Mouse (Mus musculus) heart, embryonic 15.5 days (tissue): Measurements from ENCODE around the gene Coq2. TPM values are rescaled to one million over a fixed set of nuclear protein-coding genes. Genes with fewer than 3 reads are reported as not detected.

Experiments used
- ATAC-seq: fragments of 200-750 bp; cut with Nextera tagmentation; replicated peaks from 2 replicates; pipeline ENCODE4 v1.8.0; 2017; ENCODE audit warnings: low read depth, moderate TSS enrichment; ENCODE audit not compliant: insufficient number of reproducible peaks, insufficient read depth, low FRiP score
- H3K27ac ChIP-seq: fragments of 300-500 bp; sonication (generic); 2 replicates; pipeline ENCODE4 v1.5.1; 2015; ENCODE audit warnings: mild to moderate bottlenecking, inconsistent platforms
- H3K27me3 ChIP-seq: fragments of 300-500 bp; sonication (generic); 2 replicates; pipeline ENCODE4 v1.6.1; 2015; ENCODE audit warnings: inconsistent platforms
- H3K36me3 ChIP-seq: fragments of 300-500 bp; sonication (generic); 2 replicates; pipeline ENCODE4 v1.6.1; 2015; ENCODE audit warnings: mild to moderate bottlenecking, inconsistent platforms
- H3K4me1 ChIP-seq: fragments of 300-500 bp; sonication (generic); replicated peaks from 2 replicates; pipeline ENCODE4 v1.6.1; 2015; ENCODE audit warnings: inconsistent platforms
- H3K4me2 ChIP-seq: fragments of 300-500 bp; sonication (generic); 2 replicates; pipeline ENCODE4 v1.6.1; 2015; ENCODE audit warnings: inconsistent platforms, mild to moderate bottlenecking, moderate library complexity
- H3K4me3 ChIP-seq: fragments of 300-500 bp; sonication (generic); 2 replicates; pipeline ENCODE4 v1.5.1; 2015; ENCODE audit warnings: mild to moderate bottlenecking, inconsistent platforms
- H3K9ac ChIP-seq: fragments of 300-500 bp; sonication (generic); 2 replicates; pipeline ENCODE4 v1.6.1; 2015; ENCODE audit warnings: mild to moderate bottlenecking, inconsistent platforms
- H3K9me3 ChIP-seq: fragments of 300-500 bp; sonication (generic); replicated peaks from 2 replicates; pipeline ENCODE4 v1.6.1; 2016; ENCODE audit warnings: inconsistent platforms
- WGBS: fragments of 180-500 bp; shearing (Covaris S2); methylation state at CpG from one replicate; pipeline ENCODE4 v1.1.7; 2015; ENCODE audit warnings: mixed read lengths; 5-methylcytosine and 5-hydroxymethylcytosine counted together
- polyA plus RNA-seq: library from polyadenylated mRNA; unstranded; fragments of >200 nt; fragmentation: Nextera tagmentation; extraction: Ambion mirVana; gene quantifications from 2 replicates; pipeline ENCODE4 v1.2.1, GENCODE M21; 2015

The Coq2 gene
- polyA plus RNA-seq, 1 experiment from 2014 or later, result 63.2 TPM

DNA sequence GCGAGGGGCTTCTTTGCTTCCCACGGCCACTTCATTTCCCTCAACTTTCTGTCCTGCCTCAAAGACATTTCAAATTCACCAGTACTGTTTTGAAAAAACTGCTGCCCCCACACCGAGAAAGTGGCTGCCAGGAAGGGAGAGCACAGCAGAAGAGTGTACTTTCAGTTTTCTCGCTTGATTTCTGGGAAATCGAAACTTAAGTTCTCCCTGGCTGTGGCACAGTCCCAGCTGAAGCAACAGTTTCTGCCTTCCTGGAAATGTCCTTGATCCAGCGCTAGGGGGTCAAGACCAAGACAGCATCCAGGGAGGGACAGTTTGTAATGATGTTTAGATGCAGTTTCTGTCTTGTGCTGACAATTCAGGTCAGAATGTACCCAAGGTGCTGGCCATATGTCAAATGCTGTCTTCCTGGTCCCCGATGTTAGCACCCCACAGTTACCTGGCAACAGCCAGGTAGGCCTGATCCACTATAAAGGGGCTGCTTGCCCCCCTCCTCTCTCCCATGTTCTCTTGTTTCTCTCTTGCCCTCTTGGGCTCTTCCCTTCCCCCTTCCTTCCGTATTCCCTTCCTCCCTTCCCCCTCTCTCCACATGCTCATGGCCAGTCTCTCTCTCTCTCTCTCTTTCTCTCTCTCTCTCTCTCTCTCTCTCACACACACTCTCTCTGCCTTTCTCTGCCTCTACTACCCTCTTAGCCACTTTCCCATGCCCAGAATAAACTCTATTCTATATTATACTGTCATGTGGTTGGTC lies 38.0 kb downstream of the Coq2 start:
- no peak overlapping the region for H3K9ac ChIP-seq
- no peak overlapping the region for H3K27ac ChIP-seq
- no peak overlapping the region for H3K4me3 ChIP-seq
- no peak for ATAC-seq
- no peak overlapping the region for H3K4me2 ChIP-seq
- no peaks in the 10 kb centered on the region for H3K36me3 ChIP-seq
- H3K27me3 ChIP-seq, result peaks cover 2% of the 10 kb centered on the region; the same call in 1 of the 2 replicates
- H3K9me3 ChIP-seq, result no peaks in the 10 kb centered on the region
- WGBS, result 60% methylated on average over 8 of the region's 8 CpGs
- no peaks in the 10 kb centered on the region; the same call in 1 of the 2 replicates for H3K4me1 ChIP-seq

- Histone ChIP-seq H3K4me3 (no peak overlapping the region), H3K9me3 (no peaks in the 10 kb centered on the region), H3K4me2 (no peak overlapping the region), H3K27me3 (no peaks in the 10 kb centered on the region), H3K36me3 (no peaks in the 10 kb centered on the region), H3K9ac (no peak overlapping the region), H3K4me1 (no peaks in the 10 kb centered on the region; the same call in 1 of the 2 replicates), H3K27ac (no peak overlapping the region)
- 68% methylated on average over 4 of the region's 4 CpGs for WGBS
- ATAC-seq, result no peak
Observed at GRCm38 (mm10) chr5:100635908-100636307, 39.0 kb downstream of the Coq2 start.

DNA sequence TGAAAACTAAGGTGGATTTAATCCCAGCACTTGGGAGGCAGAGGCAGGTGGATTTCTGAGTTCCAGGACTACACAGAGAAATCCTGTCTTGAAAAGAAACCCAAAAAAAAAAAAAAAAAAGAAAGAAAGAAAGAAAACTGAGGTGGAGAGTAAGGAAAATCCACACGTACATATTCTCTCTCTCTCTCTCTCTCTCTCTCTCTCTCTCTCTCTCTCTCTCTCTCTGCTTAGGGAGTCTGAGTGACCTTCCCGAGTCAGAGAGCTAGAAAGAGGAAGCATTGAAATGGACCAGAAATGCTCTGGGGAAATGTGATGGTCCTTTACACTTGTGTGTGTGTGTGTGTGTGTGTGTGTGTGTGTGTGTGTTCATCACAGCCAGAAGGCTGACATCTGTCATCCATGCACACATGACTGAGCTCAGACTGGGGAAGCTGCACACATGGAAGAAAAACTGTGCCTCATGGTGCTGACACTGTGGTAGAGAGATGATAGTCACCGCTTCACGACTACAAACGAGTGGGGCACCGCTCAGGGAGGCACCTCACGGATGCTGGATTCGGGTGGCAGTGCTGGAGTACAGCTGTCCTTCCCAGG lies 40.0 kb downstream of the Coq2 start:
- no peaks in the 10 kb centered on the region for H3K27me3 ChIP-seq
- no peaks in the 10 kb centered on the region; the same call in 1 of the 2 replicates for H3K4me1 ChIP-seq
- no peak overlapping the region for H3K4me3 ChIP-seq
- H3K4me2 ChIP-seq, result no peak overlapping the region
- no peaks in the 10 kb centered on the region for H3K9me3 ChIP-seq
- H3K27ac ChIP-seq, result no peak overlapping the region
- 85% methylated on average over 8 of the region's 8 CpGs for WGBS
- H3K9ac ChIP-seq, result no peak overlapping the region
- ATAC-seq, result no peak
- H3K36me3 ChIP-seq, result no peaks in the 10 kb centered on the region

DNA sequence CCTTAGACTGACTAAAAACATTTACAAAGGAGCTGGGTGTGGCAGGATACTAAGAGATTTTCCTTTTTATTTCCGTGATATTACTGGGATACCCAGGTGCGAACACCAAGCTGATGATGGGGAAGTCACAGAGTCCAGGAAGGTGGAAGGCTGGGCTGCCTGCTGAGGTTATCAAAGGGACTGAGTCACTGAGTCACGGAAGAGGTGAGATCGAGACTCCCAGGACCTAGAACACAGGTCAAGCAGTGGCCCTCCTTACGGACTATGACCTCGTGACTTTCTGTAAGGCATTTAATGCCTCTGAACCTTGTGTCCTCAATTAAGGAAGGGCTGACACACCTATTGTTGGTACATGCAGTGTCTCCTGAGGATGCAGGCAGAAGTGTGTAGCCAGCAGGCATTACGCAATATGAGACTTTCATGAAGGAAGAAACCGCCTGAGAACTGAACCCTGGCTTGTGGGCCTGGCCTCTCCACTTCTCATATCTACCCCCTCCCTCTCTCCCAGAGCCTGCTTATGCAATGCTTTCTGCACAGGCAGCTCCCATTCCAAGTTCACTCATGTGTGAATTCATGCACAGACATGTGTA lies 42.3 kb downstream of the Coq2 start:
- no peak for ATAC-seq
- Histone ChIP-seq H3K4me3 (no peak overlapping the region), H3K9ac (no peak overlapping the region), H3K36me3 (no peaks in the 10 kb centered on the region), H3K27me3 (no peaks in the 10 kb centered on the region), H3K9me3 (no peaks in the 10 kb centered on the region), H3K4me2 (no peak overlapping the region), H3K27ac (no peak overlapping the region), H3K4me1 (no peaks in the 10 kb centered on the region; the same call in 1 of the 2 replicates)
- WGBS, result 81% methylated on average over 8 of the region's 8 CpGs

DNA sequence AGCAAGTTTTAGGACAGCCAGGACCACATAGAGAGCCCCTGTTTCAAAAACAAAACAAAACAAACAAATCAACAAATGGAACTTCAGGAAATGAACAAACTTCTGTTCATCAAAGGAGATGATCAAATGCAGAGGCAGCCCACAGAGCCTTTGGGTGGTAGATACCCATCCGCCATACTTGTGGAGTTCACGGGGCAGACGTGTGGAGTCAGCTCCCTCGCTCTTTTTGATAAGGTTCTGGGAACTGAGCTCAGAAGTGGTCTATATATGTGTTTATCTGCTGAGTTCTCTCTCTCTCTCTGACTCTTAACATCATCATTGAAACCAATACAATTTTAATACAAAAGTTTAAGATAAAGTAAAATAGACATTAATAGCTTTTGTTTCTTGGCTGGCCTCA lies 46.1 kb downstream of the Coq2 start:
- Histone ChIP-seq H3K27me3 (no peaks in the 10 kb centered on the region), H3K9ac (no peak overlapping the region), H3K27ac (no peak overlapping the region), H3K36me3 (no peaks in the 10 kb centered on the region), H3K4me3 (no peak overlapping the region), H3K9me3 (no peaks in the 10 kb centered on the region), H3K4me2 (no peak overlapping the region), H3K4me1 (no peaks in the 10 kb centered on the region; the same call in 1 of the 2 replicates)
- WGBS, result 77% methylated on average over 4 of the region's 4 CpGs
- ATAC-seq, result no peak

DNA sequence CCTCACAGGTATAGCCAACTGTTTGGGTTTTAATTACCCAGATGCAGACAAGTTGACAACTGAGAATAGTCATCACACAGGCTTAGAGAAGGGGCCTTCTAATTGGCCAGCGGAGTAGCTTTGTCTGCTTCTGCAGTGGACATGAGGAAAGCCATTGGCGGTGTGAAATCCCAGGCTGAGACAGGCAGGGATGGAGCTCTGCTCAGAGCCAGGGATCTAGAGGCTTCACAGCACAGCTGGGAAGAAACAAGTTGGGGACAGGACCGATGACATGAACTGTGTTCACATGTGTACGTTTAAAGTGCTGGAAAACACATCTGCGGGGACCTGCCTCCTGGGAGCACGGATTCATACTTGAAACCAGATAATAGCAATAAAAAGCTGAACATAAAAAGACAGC lies 48.4 kb downstream of the Coq2 start:
- Histone ChIP-seq H3K4me3 (no peak overlapping the region), H3K36me3 (no peaks in the 10 kb centered on the region), H3K4me1 (no peaks in the 10 kb centered on the region), H3K9me3 (no peaks in the 10 kb centered on the region), H3K27ac (no peak overlapping the region), H3K27me3 (no peaks in the 10 kb centered on the region), H3K9ac (no peak overlapping the region), H3K4me2 (no peak overlapping the region)
- 69% methylated on average over 6 of the region's 6 CpGs for WGBS
- ATAC-seq, result no peak

GRCm38 (mm10) chr5:100624743-100625360 lies 50.1 kb downstream of the Coq2 start:
- no peaks in the 10 kb centered on the region for H3K27me3 ChIP-seq
- H3K9ac ChIP-seq, result no peak overlapping the region
- H3K27ac ChIP-seq, result no peak overlapping the region
- no peaks in the 10 kb centered on the region for H3K36me3 ChIP-seq
- no peaks in the 10 kb centered on the region for H3K9me3 ChIP-seq
- WGBS, result 61% methylated on average over 9 of the region's 9 CpGs
- no peak overlapping the region for H3K4me2 ChIP-seq
- ATAC-seq, result no peak
- H3K4me3 ChIP-seq, result no peak overlapping the region
- H3K4me1 ChIP-seq, result no peaks in the 10 kb centered on the region

- Histone ChIP-seq H3K4me1 (no peaks in the 10 kb centered on the region), H3K9ac (no peak overlapping the region), H3K9me3 (no peaks in the 10 kb centered on the region), H3K27me3 (no peaks in the 10 kb centered on the region), H3K4me3 (no peak overlapping the region), H3K27ac (no peak overlapping the region), H3K4me2 (no peak overlapping the region), H3K36me3 (no peaks in the 10 kb centered on the region)
- WGBS, result 86% methylated on average over 12 of the region's 12 CpGs
- ATAC-seq, result no peak
Observed at GRCm38 (mm10) chr5:100622509-100623163, 52.3 kb downstream of the Coq2 start.

DNA sequence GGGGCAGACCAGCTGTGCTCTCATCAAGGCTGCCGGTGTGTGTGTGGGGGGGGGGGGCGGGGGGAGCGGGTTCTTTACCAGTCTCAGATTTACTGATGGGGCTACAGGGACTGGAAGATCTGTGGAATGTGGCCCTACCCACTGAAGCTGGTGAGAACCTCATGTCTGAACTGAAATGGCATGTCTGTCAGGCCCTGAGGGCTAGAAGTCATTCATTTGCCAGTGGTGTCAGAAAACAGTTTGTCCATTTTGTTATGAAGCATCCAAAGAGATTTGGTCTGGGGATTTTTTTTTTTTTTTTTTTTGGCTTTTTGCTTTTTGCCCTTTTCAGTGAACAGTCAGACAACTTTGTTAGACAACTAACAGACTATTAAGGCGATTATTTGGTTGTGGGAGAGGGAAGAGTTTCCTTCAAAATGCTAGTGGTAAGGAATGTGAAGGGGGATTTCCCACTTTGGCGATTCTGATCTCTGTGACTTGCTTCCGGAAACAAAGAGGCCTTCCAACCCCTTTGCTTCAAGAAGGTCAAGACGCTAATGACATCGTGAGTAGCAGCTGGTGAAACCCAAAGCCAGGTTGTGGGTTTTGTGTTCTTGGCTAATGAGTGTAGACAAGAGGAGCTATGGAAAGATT lies 52.9 kb downstream of the Coq2 start:
- 52% methylated on average over 8 of the region's 8 CpGs for WGBS
- H3K9me3 ChIP-seq, result no peaks in the 10 kb centered on the region

DNA sequence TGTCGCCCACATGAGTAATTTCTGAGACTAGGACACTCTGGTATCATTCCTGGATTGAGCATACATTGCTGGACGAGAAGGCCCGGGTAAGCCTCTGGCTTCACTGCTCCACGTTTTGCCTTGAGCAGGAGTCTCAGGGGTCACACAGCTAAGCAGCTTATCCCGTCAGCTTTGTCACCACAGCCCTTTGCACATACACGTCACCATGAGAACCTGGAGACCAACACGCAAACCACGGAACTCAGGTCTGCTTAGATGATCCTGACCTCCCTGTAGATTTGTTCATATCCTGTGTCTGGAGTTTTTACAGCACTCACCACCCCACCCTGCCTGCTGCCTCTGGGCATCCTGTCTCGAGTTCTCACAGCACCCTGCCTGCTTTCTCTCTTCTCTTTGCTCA lies 54.0 kb downstream of the Coq2 start:
- Histone ChIP-seq H3K4me1 (no peaks in the 10 kb centered on the region), H3K36me3 (no peaks in the 10 kb centered on the region), H3K9me3 (no peaks in the 10 kb centered on the region), H3K27ac (no peak overlapping the region), H3K4me3 (no peak overlapping the region), H3K9ac (no peak overlapping the region), H3K4me2 (no peak overlapping the region), H3K27me3 (no peaks in the 10 kb centered on the region)
- no peak for ATAC-seq
- 50% methylated on average over 9 of the region's 9 CpGs for WGBS

More for the DNA sequence above, 52.9 kb downstream of the Coq2 start:
- no peaks in the 10 kb centered on the region for H3K27me3 ChIP-seq
- H3K9ac ChIP-seq, result no peak overlapping the region
- H3K27ac ChIP-seq, result no peak overlapping the region
- no peaks in the 10 kb centered on the region for H3K36me3 ChIP-seq
- no peak overlapping the region for H3K4me2 ChIP-seq
- no peak for ATAC-seq
- H3K4me3 ChIP-seq, result no peak overlapping the region
- H3K4me1 ChIP-seq, result no peaks in the 10 kb centered on the region
